Mouse (Mus musculus): ENCODE data around the gene Vhl. TPM values are rescaled to one million over a fixed set of nuclear protein-coding genes. Genes with fewer than 3 reads are reported as not detected.
"Not testable (repeated sequence)": the region's sequence is repeated elsewhere in the genome, so short reads cannot be mapped to it uniquely, and the experiment has no call there.

Gene Vhl
- total RNA-seq, 2 experiments from 2014 or later, result 32.5 to 34.3 TPM

- no peak for DNase-seq (ENCODE audit: low spot score in 2 of 2)
Measured at GRCm38 (mm10) chr6:113660492-113661352, 37.0 kb downstream of the Vhl start.

- no peak for DNase-seq (ENCODE audit: low spot score in 2 of 2)
Measured at GRCm38 (mm10) chr6:113661353-113662241, 37.8 kb downstream of the Vhl start.

GRCm38 (mm10) chr6:113662964-113663700 lies 39.4 kb downstream of the Vhl start:
- no peak for DNase-seq (ENCODE audit: low spot score in 2 of 2)

GRCm38 (mm10) chr6:113664305-113664704 lies 40.5 kb downstream of the Vhl start:
- no peak for DNase-seq (ENCODE audit: low spot score in 2 of 2)

- no peak for DNase-seq (ENCODE audit: low spot score in 2 of 2)
Measured at GRCm38 (mm10) chr6:113667611-113668122, 43.9 kb downstream of the Vhl start.

- no peak for DNase-seq (ENCODE audit: low spot score in 2 of 2)
Measured at GRCm38 (mm10) chr6:113668287-113669154, 44.8 kb downstream of the Vhl start.

- no peak for DNase-seq (ENCODE audit: low spot score in 2 of 2)
Measured at GRCm38 (mm10) chr6:113669821-113670220, 46.1 kb downstream of the Vhl start.

GRCm38 (mm10) chr6:113672029-113672428 lies 48.3 kb downstream of the Vhl start:
- not testable (repeated sequence) for DNase-seq (ENCODE audit: low spot score in 2 of 2)

- DNase-seq (ENCODE audit: low spot score in 2 of 2), result no peak
Measured at GRCm38 (mm10) chr6:113672989-113673388, 49.2 kb downstream of the Vhl start.

- DNase-seq (ENCODE audit: low spot score in 2 of 2), result no peak
Measured at GRCm38 (mm10) chr6:113675234-113675633, 51.5 kb downstream of the Vhl start.

GRCm38 (mm10) chr6:113675991-113676390 lies 52.2 kb downstream of the Vhl start:
- no peak for DNase-seq (ENCODE audit: low spot score in 2 of 2)

GRCm38 (mm10) chr6:113677070-113677734 lies 53.4 kb downstream of the Vhl start:
- no peak for DNase-seq (ENCODE audit: low spot score in 2 of 2)

- DNase-seq (ENCODE audit: low spot score in 2 of 2), result no peak
Measured at GRCm38 (mm10) chr6:113678246-113679012, 54.7 kb downstream of the Vhl start.

GRCm38 (mm10) chr6:113679993-113680566 lies 56.3 kb downstream of the Vhl start:
- no peak for DNase-seq (ENCODE audit: low spot score in 2 of 2)
